Mouse (Mus musculus) embryonic facial prominence, embryonic 11.5 days (tissue): ENCODE data around the gene 1700003E16Rik. TPM values are rescaled to one million over a fixed set of nuclear protein-coding genes. Genes with fewer than 3 reads are reported as not detected.

Source experiments
- polyA plus RNA-seq: library from polyadenylated mRNA; unstranded; fragments of >200 nt; fragmentation: Nextera tagmentation; extraction: Ambion mirVana; gene quantifications from 2 replicates; pipeline ENCODE4 v1.2.1, GENCODE M21; 2014

Gene 1700003E16Rik
- polyA plus RNA-seq, 1 experiment from 2014 or later = 0.97 TPM

Other genes with a start within 250 kb of the 1700003E16Rik start
- gene Sema4f, start 216.6 kb upstream of the 1700003E16Rik start, polyA plus RNA-seq = 0.97 and 1.3 TPM in 2 replicates
- 0.21 and 0.50 TPM in 2 replicates for gene M1ap, start 209.5 kb upstream of the 1700003E16Rik start, polyA plus RNA-seq
- 5.4 and 8.2 TPM in 2 replicates for gene Dok1, start 122.9 kb upstream of the 1700003E16Rik start, polyA plus RNA-seq
- gene Loxl3, start 122.2 kb upstream of the 1700003E16Rik start, polyA plus RNA-seq = 8.9 and 10.1 TPM in 2 replicates
- gene Aup1, start 101.9 kb upstream of the 1700003E16Rik start, polyA plus RNA-seq = 105 and 108 TPM in 2 replicates
- gene Htra2, start 101.1 kb upstream of the 1700003E16Rik start, polyA plus RNA-seq = 33.3 and 34.9 TPM in 2 replicates
- gene Dqx1, start 98.6 kb upstream of the 1700003E16Rik start, polyA plus RNA-seq = 0.45 and 0.66 TPM in 2 replicates
- 7.9 and 9.7 TPM in 2 replicates for gene Tlx2, start 86.1 kb upstream of the 1700003E16Rik start, polyA plus RNA-seq
- 40.9 and 42.9 TPM in 2 replicates for gene Pcgf1, start 78.5 kb upstream of the 1700003E16Rik start, polyA plus RNA-seq
- 0.73 and 0.89 TPM in 2 replicates for gene Lbx2, start 70.0 kb upstream of the 1700003E16Rik start, polyA plus RNA-seq
- gene Ccdc142, start 54.8 kb upstream of the 1700003E16Rik start, polyA plus RNA-seq = 0.62 and 1.8 TPM in 2 replicates
- gene Gm42688, start 54.8 kb upstream of the 1700003E16Rik start, polyA plus RNA-seq = 0.97 and 1.8 TPM in 2 replicates
- 126 and 129 TPM in 2 replicates for gene Mrpl53, start 47.4 kb upstream of the 1700003E16Rik start, polyA plus RNA-seq
- 22.1 and 23.9 TPM in 2 replicates for gene Mogs, start 40.9 kb upstream of the 1700003E16Rik start, polyA plus RNA-seq
- 146 and 156 TPM in 2 replicates for gene Wbp1, start 34.8 kb upstream of the 1700003E16Rik start, polyA plus RNA-seq
- 17.5 and 19.5 TPM in 2 replicates for gene Ino80b, start 31.0 kb upstream of the 1700003E16Rik start, polyA plus RNA-seq
- gene Rtkn, start 20.9 kb upstream of the 1700003E16Rik start, polyA plus RNA-seq = 17.7 and 18.3 TPM in 2 replicates
- gene Wdr54, start within 50 bp of the 1700003E16Rik start, polyA plus RNA-seq = 10.7 and 11.1 TPM in 2 replicates
- gene Dctn1, start 9.5 kb downstream of the 1700003E16Rik start, polyA plus RNA-seq = 67.0 and 73.5 TPM in 2 replicates
- gene Slc4a5, start 63.4 kb downstream of the 1700003E16Rik start, polyA plus RNA-seq = 1.0 and 1.1 TPM in 2 replicates
- gene Mthfd2, start 169.5 kb downstream of the 1700003E16Rik start, polyA plus RNA-seq = 58.7 and 59.7 TPM in 2 replicates
- 80.0 and 85.7 TPM in 2 replicates for gene Mob1a, start 169.6 kb downstream of the 1700003E16Rik start, polyA plus RNA-seq
- 142 and 144 TPM in 2 replicates for gene Bola3, start 192.7 kb downstream of the 1700003E16Rik start, polyA plus RNA-seq